Mouse (Mus musculus): ENCODE measurements at regions not wholly inside any gene's neighbourhood (a gene's known extent, or its start where the extent isn't known, plus 50 kb on each side); places are given as distances from the start of the nearest gene placed in this dataset.

GRCm38 (mm10) chr5:118829031-118829698 is 268.7 kb downstream of the Med13l start:
- TF ChIP-seq CTCF (conservative IDR thresholded peaks at IDR 0.05; ENCODE audit: low read length) (no peak), POU5F1 (IDR thresholded peaks at IDR 0.05; ENCODE audit: borderline replicate concordance, low read length) (no peak)
